In the genomic region with DNA sequence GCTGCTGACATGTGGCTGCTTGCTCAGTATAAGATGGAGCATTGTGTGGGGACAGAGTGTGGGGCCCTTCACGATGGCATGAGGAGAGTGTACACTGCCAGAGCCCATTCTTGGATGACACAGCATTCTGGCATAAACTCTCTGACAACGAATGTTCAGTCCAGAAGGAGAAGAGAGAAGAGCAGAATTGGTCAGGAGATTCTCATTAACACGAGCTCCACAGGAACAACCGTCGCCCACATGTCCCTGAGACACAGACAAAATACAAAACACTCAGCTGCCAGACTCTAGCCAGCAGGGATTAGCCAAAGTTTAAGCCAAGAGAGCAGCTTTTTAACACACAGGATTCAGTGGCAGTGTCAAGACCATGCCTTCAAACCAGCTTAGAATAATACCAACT, we compare ENCODE assay signal across 31 mouse cellular contexts. TPM values are rescaled to one million over a fixed set of nuclear protein-coding genes. Genes with fewer than 3 reads are reported as not detected.
DNase-seq lines count a peak whose midpoint lies in the region; ATAC-seq and TF ChIP-seq lines count a peak whose summit lies in the region.
"Had no signal": no experiment of that assay in that cellular context is flagged by ENCODE, and none has a peak within 500 bp of the region (broad histone marks: within the 10 kb centered on the region; RNA-seq: fewer than 3 reads in every experiment).

No protein-coding gene starts in this region.

- no peaks in the 10 kb centered on the region for H3K36me3 ChIP-seq in forebrain, postnatal 0 days (ENCODE audit: insufficient read depth)
- no peaks in the 10 kb centered on the region for H3K36me3 ChIP-seq in forebrain, embryonic 15.5 days
- H3K36me3 ChIP-seq: embryonic facial prominence, embryonic 12.5 days; embryonic facial prominence, embryonic 15.5 days; G1E; heart, embryonic 10.5 days; heart, embryonic 13.5 days; hindbrain, embryonic 12.5 days; hindbrain, embryonic 15.5 days had no signal

- 0 out of 2 replicates have a peak, but pooled peaks have one; percentile 16 for ATAC-seq in forebrain, postnatal 0 days
- ATAC-seq in forebrain, embryonic 15.5 days (replicated peaks) = no peak
- ATAC-seq: forebrain, embryonic 14.5 days; intestine, postnatal 0 days had no signal

- DNase-seq in cerebellum, adult 9-11 months = peak; percentile 5
- DNase-seq in cerebellum, adult 18-20 months = no peak
- no peak for DNase-seq in forebrain, postnatal 0 days
- peak; percentile 10 for DNase-seq in left cerebral cortex, postnatal 4 days
- no peak for DNase-seq in left cerebral cortex, adult 18-20 months (ENCODE audit: low spot score in 2 of 2)
- DNase-seq in layer of hippocampus, postnatal 10 days (ENCODE audit: low spot score in 2 of 2) = no peak
- DNase-seq: adrenal gland, adult 2 months; adrenal gland, postnatal 14 days; B cell, adult 2 months; cerebellum, adult 9-10 months; gastrocnemius, postnatal 25 days; heart, adult 2 months; heart, postnatal 14 days; kidney, adult 2 months had no signal

- intact Hi-C loops in left cerebral cortex, postnatal 4 days (cut with DNase I) = no loop called here

- H3K4me3 ChIP-seq in forebrain, postnatal 0 days (ENCODE audit: low read depth, low read length) = no peak overlapping the region
- no peak overlapping the region for H3K4me3 ChIP-seq in forebrain, embryonic 15.5 days
- H3K4me3 ChIP-seq: embryonic facial prominence, embryonic 12.5 days; embryonic facial prominence, embryonic 15.5 days; heart, adult 2 months; heart, embryonic 10.5 days; heart, embryonic 13.5 days; hindbrain, embryonic 12.5 days; hindbrain, embryonic 15.5 days had no signal

- no peaks in the 10 kb centered on the region for H3K4me1 ChIP-seq in forebrain, postnatal 0 days (ENCODE audit: insufficient read depth)
- H3K4me1 ChIP-seq in forebrain, embryonic 15.5 days = peaks cover 10% of the 10 kb centered on the region; the same call in 1 of the 2 replicates

- no peak overlapping the region for H3K9ac ChIP-seq in forebrain, postnatal 0 days
- no peak overlapping the region for H3K9ac ChIP-seq in forebrain, embryonic 15.5 days (replicated peaks)
- H3K9ac ChIP-seq: embryonic facial prominence, embryonic 12.5 days; embryonic facial prominence, embryonic 15.5 days; heart, embryonic 13.5 days; hindbrain, embryonic 12.5 days; hindbrain, embryonic 15.5 days had no signal

- no peak for TF ChIP-seq CTCF in forebrain, postnatal 0 days (IDR thresholded peaks at IDR 0.05; ENCODE audit: low read depth)

- 68% methylated on average over 5 of the region's 5 CpGs for WGBS in forebrain, postnatal 0 days
- WGBS in forebrain, embryonic 15.5 days = 83% methylated on average over 5 of the region's 5 CpGs

- H3K4me2 ChIP-seq in forebrain, postnatal 0 days (ENCODE audit: low read depth) = no peak overlapping the region
- no peak overlapping the region for H3K4me2 ChIP-seq in forebrain, embryonic 15.5 days (replicated peaks)
- H3K4me2 ChIP-seq: embryonic facial prominence, embryonic 12.5 days; embryonic facial prominence, embryonic 15.5 days; heart, embryonic 13.5 days; hindbrain, embryonic 12.5 days; hindbrain, embryonic 15.5 days had no signal

- H3K27me3 ChIP-seq in forebrain, postnatal 0 days (ENCODE audit: insufficient read depth, low read length) = no peaks in the 10 kb centered on the region
- peaks cover 5% of the 10 kb centered on the region; the same call in 1 of the 2 replicates for H3K27me3 ChIP-seq in forebrain, embryonic 15.5 days
- H3K27me3 ChIP-seq: embryonic facial prominence, embryonic 15.5 days had no signal

- H3K27ac ChIP-seq in forebrain, postnatal 0 days (ENCODE audit: low read depth, low read length) = no peak overlapping the region
- H3K27ac ChIP-seq in forebrain, embryonic 15.5 days (replicated peaks) = no peak overlapping the region
- H3K27ac ChIP-seq: embryonic facial prominence, embryonic 12.5 days; embryonic facial prominence, embryonic 15.5 days; heart, adult 2 months; heart, embryonic 10.5 days; heart, embryonic 13.5 days; hindbrain, embryonic 12.5 days; hindbrain, embryonic 15.5 days had no signal

- H3K9me3 ChIP-seq in forebrain, postnatal 0 days (ENCODE audit: low read length) = no peaks in the 10 kb centered on the region
- H3K9me3 ChIP-seq in forebrain, embryonic 15.5 days = no peaks in the 10 kb centered on the region
- H3K9me3 ChIP-seq: embryonic facial prominence, embryonic 12.5 days; embryonic facial prominence, embryonic 15.5 days; G1E; heart, embryonic 10.5 days; heart, embryonic 13.5 days; hindbrain, embryonic 12.5 days; hindbrain, embryonic 15.5 days had no signal

RNA-seq across cellular contexts. Expression of a gene that starts 3.0 kb away (rescaled TPM):
- 1.8 and 3.0 TPM in 2 replicates for total RNA-seq in forebrain, postnatal 0 days (2014; rRNA removed)
- polyA plus RNA-seq in forebrain, postnatal 0 days (2015; fragmentation: Nextera tagmentation; extraction: Ambion mirVana) = 1.7 and 2.4 TPM in 2 replicates
- 0.36 and 0.55 TPM in 2 replicates for polyA plus RNA-seq in forebrain, embryonic 15.5 days (2015; fragmentation: Nextera tagmentation; extraction: Ambion mirVana)
- total RNA-seq in left cerebral cortex, postnatal 4 days (2021) = 1 to 10 TPM in 1 of 2 experiments, under 1 TPM in 1; 0.56 to 1.0 TPM
- total RNA-seq in left cerebral cortex, adult 18-20 months (2021) = under 1 TPM in 1 of 2 experiments, not detected in 1; 0.35 TPM
- total RNA-seq in layer of hippocampus, postnatal 10 days (2021) = under 1 TPM; 0.55 to 0.80 TPM
- total RNA-seq: adrenal gland, adult 2 months; adrenal gland, postnatal 14 days; adrenal gland, postnatal 4 days; common myeloid progenitor, adult 5-6 weeks; G1E; gastrocnemius, adult 8-10 months; heart, adult 2 months; heart, postnatal 14 days; hematopoietic stem cell, adult 5-6 weeks had no signal
- polyA plus RNA-seq: G1E; gonadal fat pad, adult 2 months; heart, adult 2 months; heart, embryonic 16.5 days; intestine, embryonic 14.5 days; kidney, adult 2 months had no signal

RNA-seq across cellular contexts. Expression of a gene that starts 49.8 kb away (rescaled TPM):
- total RNA-seq in forebrain, postnatal 0 days (2014; rRNA removed) = 14.8 and 18.9 TPM in 2 replicates
- 21.8 and 26.7 TPM in 2 replicates for polyA plus RNA-seq in forebrain, postnatal 0 days (2015; fragmentation: Nextera tagmentation; extraction: Ambion mirVana)
- 29.2 and 32.2 TPM in 2 replicates for polyA plus RNA-seq in forebrain, embryonic 15.5 days (2015; fragmentation: Nextera tagmentation; extraction: Ambion mirVana)
- 10 to 100 TPM; 31.0 to 31.2 TPM for total RNA-seq in left cerebral cortex, postnatal 4 days (2021)
- total RNA-seq in left cerebral cortex, adult 18-20 months (2021) = 10 to 100 TPM; 19.3 to 19.7 TPM
- total RNA-seq in layer of hippocampus, postnatal 10 days (2021) = 10 to 100 TPM; 22.1 to 26.8 TPM

Comparison
In these comparisons a context has a peak if more than half of its experiments do, and no peak if none do; other contexts are left out.
1. DNase-seq: peak in cerebellum, adult 9-11 months (single experiment) and left cerebral cortex, postnatal 4 days (single experiment); none in cerebellum, adult 18-20 months (0 of 2), forebrain, postnatal 0 days (single experiment), left cerebral cortex, adult 18-20 months (0 of 2) and layer of hippocampus, postnatal 10 days (0 of 2).